Mouse (Mus musculus) lung, adult 2 months (tissue): ENCODE data around the gene Gatd1.

Experiments used
- CTCF ChIP-seq: fragments of 200-500 bp; IDR thresholded peaks from 2 replicates; pipeline ENCODE4 v1.5.1; 2011; ENCODE audit warnings: mild to moderate bottlenecking, low read length, control low read depth; ENCODE audit not compliant: insufficient read depth
- POLR2A ChIP-seq: fragments of 200-500 bp; IDR thresholded peaks from 2 replicates; pipeline ENCODE4 v1.6.1; 2011; ENCODE audit warnings: low read depth, mild to moderate bottlenecking, control low read depth, low read length, borderline replicate concordance; ENCODE audit errors: extremely low read depth

DNA sequence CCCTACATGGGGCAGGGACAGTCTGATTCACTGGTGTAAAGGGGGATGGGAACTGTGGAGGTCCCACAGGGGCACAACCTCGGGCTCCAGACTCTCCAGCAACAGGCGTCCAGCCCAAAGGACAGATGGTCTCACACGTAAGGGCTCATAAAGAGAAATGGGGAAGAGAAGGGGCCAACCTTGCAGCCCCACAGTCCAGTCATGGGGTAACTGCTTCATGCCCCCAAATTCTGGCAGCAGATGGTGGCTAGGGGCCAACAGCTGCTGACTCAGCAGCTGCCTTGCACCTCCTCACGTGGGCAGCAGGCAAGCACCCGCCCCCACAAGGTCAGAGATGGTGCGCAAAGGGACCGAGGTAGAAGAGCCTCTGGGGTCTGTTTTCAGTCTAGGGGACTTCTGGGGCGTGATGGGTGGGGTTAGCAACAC is 18.3 kb upstream of the Gatd1 start:
- no peak for TF ChIP-seq CTCF
- TF ChIP-seq POLR2A, result no peak
